Mouse (Mus musculus) right cerebral cortex, postnatal 10 days (tissue): Measurements from ENCODE around the gene Tmem161a.
"Not testable (repeated sequence)": the region's sequence is repeated elsewhere in the genome, so short reads cannot be mapped to it uniquely, and the experiment has no call there.

Source experiments
- DNase-seq, 2 experiments: peaks; one replicate each; pipeline ENCODE4 v3.0.0; 2021; ENCODE audit warnings: low spot score in 2 of 2

Tmem161a gene

DNA sequence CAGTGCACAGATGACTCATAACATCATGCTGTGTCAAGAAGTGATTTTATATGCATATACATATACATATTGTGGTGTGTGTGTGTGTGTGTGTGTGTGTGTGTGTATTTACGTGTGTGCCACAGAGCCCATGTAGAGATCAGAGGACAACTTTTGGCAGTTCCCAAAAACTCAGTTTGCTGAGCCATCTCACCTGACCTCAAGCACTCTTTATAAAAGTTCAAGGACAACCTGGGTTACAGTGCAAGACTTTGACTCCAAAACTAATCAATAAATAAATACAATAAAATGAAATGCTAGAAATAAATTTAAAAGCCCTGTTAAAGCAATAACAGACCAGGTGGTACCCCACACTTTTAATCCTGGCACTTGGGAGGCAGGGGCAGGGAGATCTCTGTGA lies 39.1 kb downstream of the Tmem161a start:
- DNase-seq = no peak

DNA sequence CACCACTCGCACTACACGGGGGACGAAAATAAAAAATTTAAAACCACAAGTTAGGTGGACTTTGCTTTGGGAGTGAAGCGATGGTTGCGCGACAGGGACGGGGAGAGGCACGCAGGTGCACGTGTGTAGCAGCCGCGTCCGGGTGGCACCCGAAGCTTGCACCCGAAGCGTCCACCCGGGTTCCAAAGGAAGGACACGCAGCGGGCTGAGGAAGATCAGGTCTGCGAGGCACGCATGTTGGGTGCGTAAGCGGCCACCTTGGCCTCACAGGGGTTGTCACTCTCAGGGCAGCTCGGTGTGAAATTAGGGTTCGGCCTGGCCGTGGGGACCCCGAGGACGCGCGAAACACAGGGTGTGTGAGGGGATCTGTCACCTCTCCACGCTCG lies 39.6 kb downstream of the Tmem161a start:
- no peak for DNase-seq

DNA sequence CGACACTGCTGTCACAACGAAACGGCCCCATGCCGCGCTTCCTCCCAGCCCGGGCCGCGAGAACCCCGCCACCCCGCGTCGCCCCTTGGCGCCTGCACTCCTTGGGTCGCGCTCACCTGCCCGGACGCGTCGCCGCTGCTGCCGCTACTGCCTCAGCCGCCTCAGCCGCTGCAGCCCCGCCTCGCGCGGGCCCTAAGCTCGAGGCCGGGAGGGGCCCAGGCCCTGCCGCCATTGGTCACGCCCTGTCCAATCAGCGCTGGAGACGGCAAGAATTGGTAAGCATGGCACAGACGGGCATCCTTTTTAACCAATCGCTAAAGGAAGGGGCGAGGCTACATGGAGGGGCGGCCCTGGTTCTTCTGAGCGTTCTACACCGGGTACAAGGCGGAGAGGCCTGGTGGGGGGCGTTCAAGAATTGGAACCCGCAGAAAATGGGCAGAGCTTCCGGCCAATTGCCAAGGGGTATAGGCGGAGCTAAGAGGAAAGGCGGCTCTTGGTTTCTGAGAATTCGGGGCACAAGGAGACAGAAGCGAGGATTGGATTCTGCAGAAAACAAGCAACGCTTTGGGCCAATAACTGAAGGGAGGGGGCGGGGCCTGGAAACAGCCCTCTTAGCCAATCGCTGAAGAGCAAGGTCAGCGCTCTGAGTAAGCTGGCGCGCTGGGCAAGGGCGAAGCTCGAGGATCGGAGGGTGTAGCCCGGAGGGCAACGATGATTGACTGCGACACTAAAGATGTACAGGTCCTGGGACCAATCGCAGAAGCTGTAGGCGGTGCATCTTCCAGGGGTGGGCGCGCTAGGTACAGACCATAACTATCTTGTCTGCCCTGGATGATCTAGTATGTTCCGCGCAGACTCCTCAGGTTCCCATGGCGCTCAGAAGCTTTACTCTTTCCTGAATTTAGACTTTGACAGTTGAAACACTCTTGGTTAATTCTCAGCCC lies 40.2 kb downstream of the Tmem161a start, which contains the start of gene Slc25a42:
Gene Slc25a42, minus strand, starts transcription at position 194 of the 944 bp plus-strand sequence.
- DNase-seq = peak; percentile 99 to 100

DNA sequence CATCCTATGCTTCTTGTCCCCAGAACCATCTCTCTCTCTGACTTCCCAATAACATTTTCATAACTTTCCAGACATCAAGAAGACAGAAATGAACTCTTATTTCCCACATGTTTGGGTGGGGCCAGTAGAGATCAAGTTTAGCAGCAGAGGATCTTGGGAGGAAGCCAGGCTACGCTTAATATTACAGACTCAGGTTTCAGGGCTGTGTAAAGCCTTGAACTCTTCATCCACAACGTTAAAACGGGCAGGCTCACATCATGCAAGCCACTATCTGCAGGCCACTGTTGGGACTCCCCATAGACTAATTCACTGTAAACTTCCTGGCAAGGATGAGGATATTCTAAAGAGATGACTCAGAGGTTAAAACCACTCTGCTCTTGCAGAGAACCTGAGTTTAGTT lies 42.3 kb downstream of the Tmem161a start:
- no peak for DNase-seq

DNA sequence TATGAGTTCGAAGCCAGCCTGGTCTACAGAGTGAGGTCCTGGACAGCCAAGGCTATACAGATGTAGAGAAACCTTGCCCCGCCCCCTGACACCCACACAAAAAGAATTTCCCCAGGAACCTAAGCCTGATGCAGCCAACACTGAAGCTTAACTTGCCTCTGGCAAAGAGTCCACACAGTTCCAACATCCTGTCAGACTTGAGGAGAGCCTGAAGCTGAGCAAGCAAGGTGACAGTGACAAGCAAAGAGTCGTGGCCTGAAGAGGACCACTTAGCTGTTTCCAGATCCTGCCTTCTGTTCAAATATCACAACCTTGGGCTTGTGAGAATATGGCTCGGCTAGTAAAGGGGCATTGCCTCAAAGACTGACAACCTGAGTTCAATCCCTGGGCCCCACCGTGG lies 42.9 kb downstream of the Tmem161a start:
- DNase-seq = no peak

DNA sequence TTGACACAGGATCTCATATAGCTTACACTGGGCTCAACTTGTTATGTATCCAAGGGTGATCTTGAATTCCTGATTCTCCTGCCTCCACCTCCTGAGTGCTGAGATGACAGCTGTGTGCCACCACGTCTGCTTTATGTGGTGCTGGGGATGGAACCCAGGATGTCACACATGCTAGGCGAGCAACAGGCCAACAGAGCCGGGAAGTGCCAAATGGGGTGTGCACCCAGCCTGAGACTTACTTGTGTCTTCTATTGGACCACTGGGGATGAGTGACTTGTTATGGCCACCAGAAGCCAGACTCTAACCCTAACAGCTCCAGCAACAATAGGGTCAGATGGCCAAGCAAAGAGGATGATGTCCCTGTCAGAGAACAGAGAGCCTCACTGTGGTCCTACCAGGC lies 44.0 kb downstream of the Tmem161a start:
- DNase-seq = not testable (repeated sequence)

DNA sequence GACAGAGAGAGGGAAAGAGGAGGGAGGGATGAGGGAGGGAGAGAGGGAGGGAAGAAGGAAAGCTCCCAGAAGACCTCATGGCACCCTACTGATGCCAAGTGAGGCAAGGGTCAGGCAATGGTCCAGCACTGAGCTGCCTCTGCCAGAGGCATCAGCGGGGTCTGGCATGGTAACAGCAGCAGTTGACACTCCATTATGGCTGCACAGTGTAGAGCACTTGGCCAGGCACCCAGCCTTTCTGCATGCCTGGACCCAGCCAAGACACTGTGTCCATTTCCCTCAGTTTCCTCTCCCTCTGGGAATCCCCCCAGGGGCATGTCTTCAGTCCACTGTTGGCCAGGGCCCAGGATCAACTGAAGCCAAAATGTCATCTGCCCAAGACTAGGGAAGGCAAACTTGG lies 44.4 kb downstream of the Tmem161a start:
- DNase-seq = peak; percentile 88 to 90

DNA sequence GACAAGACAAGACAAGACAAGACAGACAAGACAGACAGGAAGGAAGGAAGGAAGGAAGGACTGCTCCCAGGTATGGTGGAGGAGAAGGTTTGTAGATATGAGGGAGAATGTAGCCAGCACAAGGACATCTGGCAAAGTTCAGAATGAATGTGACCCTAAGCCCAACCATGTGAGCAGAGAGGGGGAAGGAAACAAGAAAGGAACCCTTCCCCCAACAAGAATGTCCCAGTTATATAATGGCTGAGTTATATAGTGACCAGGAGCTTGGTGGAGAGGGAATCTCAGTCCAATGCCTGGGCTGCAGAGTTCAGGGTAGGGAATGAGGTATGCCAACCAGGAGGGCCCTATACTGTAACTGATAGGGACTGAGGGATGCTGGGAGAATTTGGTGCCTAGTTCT lies 45.3 kb downstream of the Tmem161a start:
- no peak for DNase-seq

DNA sequence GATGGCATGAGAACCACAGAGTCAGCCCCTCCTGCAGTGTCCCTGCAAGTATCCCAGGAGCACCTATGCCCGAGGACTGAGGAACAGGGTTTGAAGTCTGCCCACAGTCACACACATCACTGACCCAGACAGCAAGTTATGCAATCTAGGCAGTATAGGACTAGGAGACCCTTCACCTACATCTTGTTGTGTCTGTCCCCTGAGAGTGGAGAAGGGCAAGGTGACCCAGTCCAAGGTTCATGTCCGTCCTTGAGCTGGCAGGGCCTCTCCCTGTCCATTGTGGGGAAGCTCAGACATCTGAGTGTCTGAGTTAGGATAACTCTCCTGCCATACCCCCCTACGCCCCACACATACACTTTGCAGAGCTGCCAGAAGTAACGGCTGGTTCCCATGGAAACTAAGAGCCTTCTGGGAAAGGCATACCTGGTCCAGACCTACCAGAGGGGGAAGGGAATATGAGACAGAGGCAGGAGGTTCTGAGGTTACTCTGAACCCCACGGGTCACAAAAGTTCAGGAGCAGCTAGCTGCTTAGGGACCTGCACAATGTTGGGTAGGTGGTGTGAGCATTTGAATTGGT lies 47.0 kb downstream of the Tmem161a start:
- DNase-seq = peak; percentile 52 to 57

DNA sequence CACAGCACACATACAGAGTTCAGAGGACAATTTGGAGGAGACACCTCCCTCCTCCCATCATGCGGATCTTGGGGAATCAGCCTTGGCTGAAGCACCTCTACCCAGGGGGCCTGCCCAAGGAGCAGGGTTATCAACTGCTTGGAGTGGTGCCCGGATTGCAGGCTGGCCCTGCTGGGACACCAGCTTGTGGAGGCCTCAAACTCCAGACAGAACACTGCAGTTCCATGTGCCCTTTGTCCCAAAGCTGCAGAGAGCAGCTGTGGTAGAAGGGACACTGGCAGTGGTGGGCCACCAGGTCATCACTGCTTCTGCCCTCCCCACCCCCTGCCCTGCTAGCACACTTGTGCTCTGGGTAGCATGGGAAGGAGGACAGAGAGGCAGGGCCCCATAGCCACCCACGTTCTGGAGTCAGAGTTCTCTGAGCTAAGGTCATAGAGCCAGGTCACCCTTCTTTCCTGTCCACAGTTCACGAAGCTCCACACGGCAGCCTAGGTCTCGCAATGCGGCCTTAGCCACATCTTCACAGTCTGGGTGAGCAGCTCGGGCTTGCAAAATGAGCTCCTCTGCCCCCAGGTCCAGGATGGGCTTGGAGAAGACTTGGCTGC lies 48.2 kb downstream of the Tmem161a start:
- DNase-seq = no peak

DNA sequence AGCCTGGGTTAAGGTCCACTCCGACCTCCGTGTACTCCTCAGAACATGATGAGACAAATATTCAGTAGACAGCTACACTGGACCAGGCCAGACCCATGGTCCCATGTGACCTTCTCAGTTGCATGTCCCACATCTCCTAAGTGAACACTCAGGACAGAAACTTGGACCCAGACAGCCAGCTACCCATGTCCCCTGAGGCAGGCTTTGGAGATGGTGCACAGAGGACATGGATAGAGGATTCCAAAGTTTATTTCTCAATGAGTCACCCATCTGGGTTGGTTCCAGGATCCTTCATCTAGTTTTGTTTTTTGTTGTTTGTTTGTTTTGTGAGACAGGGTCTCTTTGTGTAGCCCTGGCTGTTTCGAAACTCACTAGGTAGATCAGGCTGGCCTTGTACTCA lies 48.8 kb downstream of the Tmem161a start:
- no peak for DNase-seq

DNA sequence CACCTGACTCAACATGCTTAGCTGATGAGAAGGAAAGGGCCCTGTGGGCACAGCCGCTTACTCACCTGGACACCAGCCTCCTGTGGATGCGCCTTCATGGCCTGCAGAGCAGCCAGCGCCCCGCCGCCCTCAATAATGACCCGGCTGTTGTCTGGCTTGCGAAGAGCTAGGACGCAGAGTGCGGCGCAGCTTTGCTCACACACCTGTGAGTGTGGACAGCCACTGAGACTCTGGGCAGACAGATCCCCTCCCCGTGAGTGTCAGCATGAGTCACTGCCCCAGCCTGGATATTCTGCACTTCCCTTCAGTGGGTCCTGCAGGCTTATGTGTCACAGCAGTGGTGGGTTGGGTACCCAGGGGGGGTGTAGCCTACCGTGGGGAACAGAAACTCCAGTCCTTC lies 49.9 kb downstream of the Tmem161a start:
- DNase-seq = no peak

DNA sequence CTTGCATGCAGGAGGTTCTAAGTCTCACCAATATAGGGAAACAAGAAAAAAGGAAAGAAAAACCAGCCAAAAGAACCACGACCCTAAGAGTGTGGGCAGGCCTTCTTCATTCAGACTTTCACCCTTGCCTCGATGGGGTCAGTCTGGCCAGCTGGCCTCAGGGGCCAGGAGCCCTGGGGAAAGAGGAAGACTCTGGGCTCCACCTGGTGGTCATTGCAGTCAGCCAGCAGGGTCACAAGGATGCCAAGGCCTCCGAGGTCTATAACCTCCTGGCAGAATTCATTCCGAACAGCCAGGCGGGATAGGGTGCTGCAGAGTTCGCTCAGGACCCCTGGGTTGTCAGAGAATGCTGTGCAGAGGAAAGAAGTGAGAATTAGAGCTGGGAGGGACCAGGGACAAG lies 51.2 kb downstream of the Tmem161a start:
- peak in 1 of 2 experiments; percentile 55 for DNase-seq

DNA sequence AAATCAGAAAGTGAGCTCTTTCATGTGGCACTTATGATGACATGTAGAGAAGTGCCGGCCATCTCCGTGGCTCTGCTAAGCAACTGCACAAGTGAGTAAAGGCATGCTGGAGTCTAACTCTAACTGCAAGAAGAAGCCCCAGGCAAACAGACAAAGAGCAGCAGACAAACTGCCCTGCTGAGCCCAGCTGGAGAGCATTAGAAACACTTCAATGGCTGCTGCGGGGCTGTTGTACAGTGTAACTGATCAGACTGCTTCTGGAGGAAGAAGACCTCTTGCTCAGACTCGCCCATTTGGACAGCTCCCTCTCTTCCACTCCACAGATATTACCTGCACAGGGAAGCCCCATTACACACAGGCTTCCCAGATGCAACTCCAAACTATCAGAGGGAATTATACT lies 55.8 kb downstream of the Tmem161a start:
- DNase-seq = no peak

DNA sequence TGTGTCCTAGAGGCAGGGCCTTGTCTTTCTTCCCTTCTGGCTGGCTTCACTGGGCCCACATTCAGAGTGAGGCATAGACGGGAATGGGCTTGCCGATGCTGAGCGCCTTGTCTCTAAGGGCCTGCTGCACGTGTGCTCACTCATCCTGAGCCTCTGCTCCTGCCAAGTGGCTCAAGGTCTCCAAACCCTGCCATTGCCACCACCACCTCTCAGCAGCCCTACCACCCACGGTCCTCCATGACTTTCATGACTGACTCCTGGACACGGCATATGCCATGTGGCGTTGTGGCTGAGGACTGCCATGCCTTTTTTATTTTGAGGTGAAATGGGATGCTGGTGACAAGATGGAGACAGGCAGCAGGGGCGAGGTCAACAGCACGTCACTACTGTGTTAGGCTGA lies 58.7 kb downstream of the Tmem161a start:
- no peak for DNase-seq
